Mouse (Mus musculus): Measurements from ENCODE around the gene Elk3. TPM values are rescaled to one million over a fixed set of nuclear protein-coding genes. Genes with fewer than 3 reads are reported as not detected.

Elk3 gene
- polyA plus RNA-seq, 1 experiment = 47.2 TPM

GRCm38 (mm10) chr10:93332261-93332809, 21.4 kb upstream of the Elk3 start:
- no peak for TF ChIP-seq CTCF (IDR thresholded peaks at IDR 0.05; ENCODE audit: borderline replicate concordance, control insufficient read depth, extremely low read depth, insufficient read depth, low read length, poor library complexity)
- no peak for TF ChIP-seq POLR2A (IDR thresholded peaks at IDR 0.05; ENCODE audit: control insufficient read depth, extremely low read depth, insufficient read depth, low read length, poor library complexity)

DNA sequence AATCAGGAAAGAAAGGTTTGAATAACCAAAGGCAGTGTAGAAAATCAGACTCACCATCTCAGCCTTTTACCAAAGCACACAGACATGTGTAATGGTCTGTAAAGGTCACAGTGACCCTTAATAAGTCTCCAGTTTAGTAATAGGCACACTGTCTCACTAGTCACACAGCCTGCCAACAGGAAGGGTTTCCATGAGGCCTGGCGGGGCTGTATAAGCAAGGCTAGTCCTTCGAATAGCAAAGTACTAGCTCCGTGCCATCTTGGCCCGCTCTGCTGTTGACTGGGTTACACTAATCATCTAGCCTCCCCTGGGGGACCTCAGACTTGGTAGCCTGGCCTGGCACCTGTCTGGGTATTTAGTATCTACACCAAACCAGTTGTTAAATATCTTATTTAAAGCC, 20.6 kb upstream of the Elk3 start:
- H3K27me3 ChIP-seq (ENCODE audit: control insufficient read depth, insufficient read depth, low read length) = no peaks in the 10 kb centered on the region

More at GRCm38 (mm10) chr10:93332261-93332809, 21.4 kb upstream of the Elk3 start:
- WGBS = 86% methylated on average over 3 of the region's 3 CpGs
- Histone ChIP-seq H3K4me1 (replicated peaks; ENCODE audit: control insufficient read depth, insufficient read depth, low read length) (peaks cover 14% of the 10 kb centered on the region), H3K27ac (ENCODE audit: control insufficient read depth, insufficient read depth, low read length) (no peak overlapping the region), H3K4me3 (ENCODE audit: control insufficient read depth, insufficient read depth, low read length) (no peak overlapping the region), H3K27me3 (ENCODE audit: control insufficient read depth, insufficient read depth, low read length) (no peaks in the 10 kb centered on the region), H3K36me3 (ENCODE audit: control insufficient read depth, insufficient read depth, low read length) (no peaks in the 10 kb centered on the region)
- no peak for DNase-seq

GRCm38 (mm10) chr10:93328321-93328720, 17.4 kb upstream of the Elk3 start:
- H3K27me3 ChIP-seq (ENCODE audit: control insufficient read depth, insufficient read depth, low read length) = no peaks in the 10 kb centered on the region
- peaks cover 22% of the 10 kb centered on the region for H3K4me1 ChIP-seq (replicated peaks; ENCODE audit: control insufficient read depth, insufficient read depth, low read length)
- no peaks in the 10 kb centered on the region for H3K36me3 ChIP-seq (ENCODE audit: control insufficient read depth, insufficient read depth, low read length)
- WGBS = 97% methylated on average over 5 of the region's 5 CpGs
- no peak for DNase-seq
- TF ChIP-seq CTCF (IDR thresholded peaks at IDR 0.05; ENCODE audit: borderline replicate concordance, control insufficient read depth, extremely low read depth, insufficient read depth, low read length, poor library complexity) (no peak), POLR2A (IDR thresholded peaks at IDR 0.05; ENCODE audit: control insufficient read depth, extremely low read depth, insufficient read depth, low read length, poor library complexity) (no peak)
- H3K27ac ChIP-seq (ENCODE audit: control insufficient read depth, insufficient read depth, low read length) = no peak overlapping the region
- H3K4me3 ChIP-seq (ENCODE audit: control insufficient read depth, insufficient read depth, low read length) = no peak overlapping the region

More for the DNA sequence above, 20.6 kb upstream of the Elk3 start:
- H3K4me1 ChIP-seq (replicated peaks; ENCODE audit: control insufficient read depth, insufficient read depth, low read length) = peaks cover 17% of the 10 kb centered on the region
- no peak overlapping the region for H3K27ac ChIP-seq (ENCODE audit: control insufficient read depth, insufficient read depth, low read length)
- 95% methylated on average over 4 of the region's 4 CpGs for WGBS
- no peak overlapping the region for H3K4me3 ChIP-seq (ENCODE audit: control insufficient read depth, insufficient read depth, low read length)
- H3K36me3 ChIP-seq (ENCODE audit: control insufficient read depth, insufficient read depth, low read length) = no peaks in the 10 kb centered on the region
- TF ChIP-seq CTCF (IDR thresholded peaks at IDR 0.05; ENCODE audit: borderline replicate concordance, control insufficient read depth, extremely low read depth, insufficient read depth, low read length, poor library complexity) = no peak
- TF ChIP-seq POLR2A (IDR thresholded peaks at IDR 0.05; ENCODE audit: control insufficient read depth, extremely low read depth, insufficient read depth, low read length, poor library complexity) = no peak
- DNase-seq = no peak

GRCm38 (mm10) chr10:93327187-93327586, 16.3 kb upstream of the Elk3 start:
- H3K4me3 ChIP-seq (ENCODE audit: control insufficient read depth, insufficient read depth, low read length) = no peak overlapping the region
- 79% methylated on average over 6 of the region's 6 CpGs for WGBS
- H3K36me3 ChIP-seq (ENCODE audit: control insufficient read depth, insufficient read depth, low read length) = no peaks in the 10 kb centered on the region
- H3K27ac ChIP-seq (ENCODE audit: control insufficient read depth, insufficient read depth, low read length) = no peak overlapping the region
- H3K4me1 ChIP-seq (replicated peaks; ENCODE audit: control insufficient read depth, insufficient read depth, low read length) = peaks cover 22% of the 10 kb centered on the region
- TF ChIP-seq CTCF (IDR thresholded peaks at IDR 0.05; ENCODE audit: borderline replicate concordance, control insufficient read depth, extremely low read depth, insufficient read depth, low read length, poor library complexity) = no peak
- no peak for TF ChIP-seq POLR2A (IDR thresholded peaks at IDR 0.05; ENCODE audit: control insufficient read depth, extremely low read depth, insufficient read depth, low read length, poor library complexity)
- no peaks in the 10 kb centered on the region for H3K27me3 ChIP-seq (ENCODE audit: control insufficient read depth, insufficient read depth, low read length)
- DNase-seq = no peak

GRCm38 (mm10) chr10:93326741-93327100, 15.8 kb upstream of the Elk3 start:
- TF ChIP-seq CTCF (IDR thresholded peaks at IDR 0.05; ENCODE audit: borderline replicate concordance, control insufficient read depth, extremely low read depth, insufficient read depth, low read length, poor library complexity) (no peak), POLR2A (IDR thresholded peaks at IDR 0.05; ENCODE audit: control insufficient read depth, extremely low read depth, insufficient read depth, low read length, poor library complexity) (no peak)
- Histone ChIP-seq H3K27me3 (ENCODE audit: control insufficient read depth, insufficient read depth, low read length) (no peaks in the 10 kb centered on the region), H3K27ac (ENCODE audit: control insufficient read depth, insufficient read depth, low read length) (peak overlapping the region; percentile 66; the same call in 1 of the 2 replicates), H3K36me3 (ENCODE audit: control insufficient read depth, insufficient read depth, low read length) (no peaks in the 10 kb centered on the region), H3K4me3 (ENCODE audit: control insufficient read depth, insufficient read depth, low read length) (no peak overlapping the region), H3K4me1 (replicated peaks; ENCODE audit: control insufficient read depth, insufficient read depth, low read length) (peaks cover 22% of the 10 kb centered on the region)
- WGBS = 56% methylated on average over 8 of the region's 8 CpGs
- peak; percentile 37 for DNase-seq

- no peak for DNase-seq
- H3K36me3 ChIP-seq (ENCODE audit: control insufficient read depth, insufficient read depth, low read length) = no peaks in the 10 kb centered on the region
These were observed 15.1 kb upstream of the Elk3 start for GRCm38 (mm10) chr10:93325804-93326740.

More at GRCm38 (mm10) chr10:93325804-93326740, 15.1 kb upstream of the Elk3 start:
- H3K27me3 ChIP-seq (ENCODE audit: control insufficient read depth, insufficient read depth, low read length) = no peaks in the 10 kb centered on the region
- 40% methylated on average over 12 of the region's 12 CpGs for WGBS
- H3K4me3 ChIP-seq (ENCODE audit: control insufficient read depth, insufficient read depth, low read length) = no peak overlapping the region
- peak overlapping the region; percentile 66; the same call in 1 of the 2 replicates for H3K27ac ChIP-seq (ENCODE audit: control insufficient read depth, insufficient read depth, low read length)
- peaks cover 22% of the 10 kb centered on the region for H3K4me1 ChIP-seq (replicated peaks; ENCODE audit: control insufficient read depth, insufficient read depth, low read length)
- no peak for TF ChIP-seq POLR2A (IDR thresholded peaks at IDR 0.05; ENCODE audit: control insufficient read depth, extremely low read depth, insufficient read depth, low read length, poor library complexity)
- no peak for TF ChIP-seq CTCF (IDR thresholded peaks at IDR 0.05; ENCODE audit: borderline replicate concordance, control insufficient read depth, extremely low read depth, insufficient read depth, low read length, poor library complexity)
